Mouse (Mus musculus): ENCODE data around the gene Eml6.

Eml6 gene

GRCm38 (mm10) chr11:29748750-29749467, 276.9 kb downstream of the Eml6 start:
- DNase-seq (ENCODE audit: low spot score): no peak

- no peak for DNase-seq (ENCODE audit: low spot score)
Observed at GRCm38 (mm10) chr11:29747881-29748280, 278.0 kb downstream of the Eml6 start.

- no peak for DNase-seq (ENCODE audit: low spot score)
Observed at GRCm38 (mm10) chr11:29747365-29747764, 278.5 kb downstream of the Eml6 start.

- no peak for DNase-seq (ENCODE audit: low spot score)
Observed at GRCm38 (mm10) chr11:29746203-29746602, 279.6 kb downstream of the Eml6 start.

- no peak for DNase-seq (ENCODE audit: low spot score)
Observed at GRCm38 (mm10) chr11:29745513-29745912, 280.3 kb downstream of the Eml6 start.

GRCm38 (mm10) chr11:29744760-29745430, 280.9 kb downstream of the Eml6 start:
- DNase-seq (ENCODE audit: low spot score): no peak

- no peak for DNase-seq (ENCODE audit: low spot score)
Observed at GRCm38 (mm10) chr11:29739752-29740151, 286.1 kb downstream of the Eml6 start.

GRCm38 (mm10) chr11:29727901-29728300, 297.9 kb downstream of the Eml6 start:
- no peak for DNase-seq (ENCODE audit: low spot score)

GRCm38 (mm10) chr11:29725610-29726009, 300.2 kb downstream of the Eml6 start:
- DNase-seq (ENCODE audit: low spot score): no peak

- no peak for DNase-seq (ENCODE audit: low spot score)
Observed at GRCm38 (mm10) chr11:29725167-29725566, 300.7 kb downstream of the Eml6 start.

GRCm38 (mm10) chr11:29724213-29724612, 301.6 kb downstream of the Eml6 start:
- no peak for DNase-seq (ENCODE audit: low spot score)

- DNase-seq (ENCODE audit: low spot score): no peak
Observed at GRCm38 (mm10) chr11:29719597-29719996, 306.2 kb downstream of the Eml6 start.

GRCm38 (mm10) chr11:29718541-29718940, 307.3 kb downstream of the Eml6 start:
- peak; percentile 22 for DNase-seq (ENCODE audit: low spot score)

- no peak for DNase-seq (ENCODE audit: low spot score)
Observed at GRCm38 (mm10) chr11:29715499-29715898, 310.3 kb downstream of the Eml6 start.

GRCm38 (mm10) chr11:29714789-29715188, 311.0 kb downstream of the Eml6 start:
- peak; percentile 8 for DNase-seq (ENCODE audit: low spot score)

GRCm38 (mm10) chr11:29714114-29714513, 311.7 kb downstream of the Eml6 start:
- DNase-seq (ENCODE audit: low spot score): no peak

GRCm38 (mm10) chr11:29709512-29709911, 316.3 kb downstream of the Eml6 start:
- no peak for DNase-seq (ENCODE audit: low spot score)

GRCm38 (mm10) chr11:29706845-29707244, 319.0 kb downstream of the Eml6 start:
- no peak for DNase-seq (ENCODE audit: low spot score)

GRCm38 (mm10) chr11:29705263-29705662, 320.6 kb downstream of the Eml6 start:
- DNase-seq (ENCODE audit: low spot score): no peak

- no peak for DNase-seq (ENCODE audit: low spot score)
Observed at GRCm38 (mm10) chr11:29702721-29703120, 323.1 kb downstream of the Eml6 start.

GRCm38 (mm10) chr11:29694754-29695153, 331.1 kb downstream of the Eml6 start:
- DNase-seq (ENCODE audit: low spot score): no peak

GRCm38 (mm10) chr11:29693576-29694410, 332.0 kb downstream of the Eml6 start:
- peak; percentile 86 for DNase-seq (ENCODE audit: low spot score)

Measured in urinary bladder, postnatal 14 days (tissue).